Mouse (Mus musculus): ENCODE measurements around the gene Wnk4.

Wnk4 gene

DNA sequence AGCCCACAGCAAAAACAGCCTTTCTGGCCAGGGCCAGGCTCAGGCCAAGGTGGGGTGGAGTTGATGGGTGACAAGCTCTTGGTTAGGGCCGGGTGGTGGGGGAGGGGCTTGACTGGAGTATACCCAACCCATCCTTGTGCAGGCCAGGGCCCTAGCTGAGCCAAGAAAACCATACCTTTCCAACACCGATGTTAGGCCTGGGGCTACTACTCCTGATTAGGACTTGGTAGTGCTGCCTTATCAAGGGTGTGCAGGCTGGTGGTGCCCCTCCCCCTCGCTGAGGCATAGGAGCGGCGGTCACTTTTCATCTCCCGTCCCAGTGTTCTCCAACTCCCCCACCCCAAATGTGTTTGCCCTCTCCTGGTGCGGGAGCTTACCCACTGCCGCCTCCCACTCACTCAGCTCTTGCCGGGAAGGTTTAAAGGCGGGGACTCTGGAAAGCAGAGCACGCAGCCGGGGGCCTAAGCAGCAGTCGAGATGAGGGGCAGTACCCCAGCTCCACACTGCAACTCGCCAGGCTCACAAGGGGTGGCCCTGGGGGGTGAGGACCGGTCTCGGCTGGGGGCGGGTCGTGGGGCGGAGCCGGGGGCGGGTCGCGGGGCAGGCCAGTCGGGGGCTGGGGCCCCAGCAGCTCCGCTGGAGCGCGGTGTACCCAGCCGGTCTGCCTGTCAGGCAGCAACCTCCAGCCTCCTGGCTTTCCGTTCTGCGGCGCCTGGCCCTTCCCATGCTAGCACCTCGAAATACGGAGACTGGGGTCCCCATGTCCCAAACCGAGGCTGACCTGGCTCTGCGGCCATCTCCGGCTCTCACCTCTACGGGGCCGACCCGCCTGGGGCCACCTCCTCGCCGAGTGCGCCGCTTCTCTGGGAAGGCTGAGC is at the start of gene Wnk4:
Gene Wnk4 (plus strand): TSS at position 620 of the 878 bp plus-strand sequence.
- DNase-seq: peak; percentile 91

GRCm38 (mm10) chr11:101211970-101212369 is 48.4 kb upstream of the Wnk4 start:
- peak; percentile 27 for DNase-seq

- no peak for DNase-seq
Observed at GRCm38 (mm10) chr11:101216936-101217335, 43.4 kb upstream of the Wnk4 start.

GRCm38 (mm10) chr11:101218436-101219055 is 41.8 kb upstream of the Wnk4 start:
- no peak for DNase-seq

GRCm38 (mm10) chr11:101220853-101221252 is 39.5 kb upstream of the Wnk4 start:
- no peak for DNase-seq

DNA sequence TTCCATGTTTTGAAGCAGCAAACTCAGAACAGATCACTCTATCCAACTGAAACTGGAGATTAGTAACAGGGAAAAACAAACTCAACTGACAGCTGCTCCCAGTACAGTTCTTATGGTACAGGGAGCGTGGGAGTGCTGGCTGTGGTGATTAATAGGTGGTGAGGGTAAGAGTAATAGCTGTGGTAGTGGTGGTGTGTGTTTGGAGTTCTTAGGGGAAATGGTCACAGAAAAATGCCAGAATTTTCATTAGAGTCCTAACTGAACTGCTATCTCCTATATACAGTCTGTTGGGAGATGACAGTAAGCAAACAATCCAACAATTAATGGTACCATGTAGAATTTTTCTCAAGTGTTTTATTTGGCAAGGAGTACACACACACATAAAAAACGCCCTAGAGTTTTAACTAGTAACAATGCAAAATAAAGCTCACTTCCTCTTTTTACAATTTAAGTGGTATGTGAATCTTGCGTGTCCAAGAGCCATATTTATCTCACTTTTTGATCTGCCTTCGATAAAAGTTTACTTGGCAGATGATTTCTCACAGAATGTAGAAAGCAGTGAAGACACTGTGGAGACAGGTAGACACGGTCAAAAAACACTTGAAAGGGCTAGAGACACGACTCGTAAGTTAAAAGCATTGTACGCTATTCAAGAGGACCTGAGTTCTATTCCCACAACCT is 38.9 kb upstream of the Wnk4 start:
- DNase-seq: peak; percentile 51

DNA sequence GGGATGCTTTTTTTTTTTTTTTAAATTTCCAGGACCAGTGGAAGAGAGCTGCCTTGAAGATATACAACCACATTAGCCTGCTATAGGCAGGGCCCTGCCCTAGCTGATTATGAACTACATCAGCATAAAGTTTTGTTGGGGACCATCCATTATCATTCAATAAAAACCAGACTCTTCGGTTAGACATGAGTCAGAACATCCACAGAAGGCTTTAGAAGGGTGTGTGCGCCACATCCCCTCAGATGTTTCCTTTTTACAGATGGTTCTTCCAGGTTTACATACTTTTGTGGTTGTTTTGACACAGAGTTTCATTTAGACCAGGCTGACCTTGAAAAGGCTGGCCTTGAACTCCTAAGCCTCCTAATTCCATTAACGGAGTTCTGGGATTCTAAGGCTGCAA is 36.0 kb upstream of the Wnk4 start:
- no peak for DNase-seq

DNA sequence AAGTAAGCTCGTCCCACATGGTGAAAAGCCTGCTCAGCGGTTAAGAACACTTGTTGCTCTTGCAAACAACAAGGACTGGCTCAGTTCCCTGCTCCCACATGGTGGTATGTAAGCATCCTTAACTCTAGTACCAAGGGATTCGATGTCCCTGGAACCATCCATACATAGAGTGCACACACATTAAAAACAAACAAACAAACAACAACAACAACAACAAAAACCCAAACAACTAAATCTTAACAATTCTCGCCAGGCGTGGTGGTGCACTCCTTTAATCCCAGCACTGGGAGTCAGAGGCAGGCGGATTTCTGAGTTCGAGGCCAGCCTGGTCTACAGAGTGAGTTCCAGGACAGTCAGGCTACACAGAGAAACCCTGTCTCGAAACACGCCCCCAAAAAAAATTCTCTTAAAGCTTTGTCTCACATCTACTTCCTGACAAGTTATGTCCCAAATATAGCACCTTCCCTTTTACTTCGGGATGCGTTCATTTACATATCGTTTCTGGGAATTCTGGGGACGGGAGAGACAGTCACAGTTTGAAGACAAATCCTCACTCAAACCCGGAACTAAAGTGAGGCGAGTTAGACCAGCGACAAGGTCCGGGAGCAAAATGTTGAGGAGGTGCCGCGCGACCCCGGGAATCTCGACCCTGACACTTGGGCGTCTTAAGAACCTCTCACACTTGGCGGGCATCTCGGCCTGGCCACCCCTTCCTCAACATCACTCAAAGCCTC is 34.9 kb upstream of the Wnk4 start:
- DNase-seq: no peak

DNA sequence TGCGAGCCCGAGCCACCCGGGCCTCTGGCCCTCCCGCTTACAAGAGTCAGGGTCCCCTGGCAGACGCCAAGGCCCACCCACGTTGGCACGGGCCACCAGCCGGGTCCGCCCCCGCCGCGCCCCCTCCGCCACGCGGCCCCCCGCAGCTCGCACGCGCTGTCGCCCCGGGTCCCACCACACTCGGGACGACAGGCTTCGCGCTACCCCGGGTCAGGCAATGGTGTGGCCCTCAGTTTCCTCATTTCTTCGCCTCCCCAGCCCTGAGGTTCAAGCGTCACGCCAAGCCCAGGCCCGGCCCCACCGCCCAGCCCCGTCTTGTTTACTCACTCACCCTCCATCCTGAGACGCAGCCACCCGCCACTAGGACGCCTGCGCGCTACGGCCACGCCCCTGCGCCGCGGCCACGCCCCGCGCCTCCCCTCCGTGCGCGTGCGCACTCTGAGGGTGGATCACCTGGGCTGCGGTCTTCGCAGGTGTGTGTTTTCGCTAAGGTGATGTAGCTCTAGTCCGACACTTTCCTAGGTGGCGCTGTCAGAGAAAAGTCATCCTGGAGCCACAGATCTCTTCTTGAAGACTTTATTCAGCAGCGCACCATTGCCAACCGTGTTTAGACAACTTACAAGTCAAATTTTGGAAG is 34.2 kb upstream of the Wnk4 start, which contains the start of gene Ezh1:
Gene Ezh1 (minus strand): TSS at position 399 of the 637 bp plus-strand sequence.
- peak; percentile 95 for DNase-seq

- peak; percentile 61 for DNase-seq
Observed at GRCm38 (mm10) chr11:101229361-101229900, 30.9 kb upstream of the Wnk4 start.

DNA sequence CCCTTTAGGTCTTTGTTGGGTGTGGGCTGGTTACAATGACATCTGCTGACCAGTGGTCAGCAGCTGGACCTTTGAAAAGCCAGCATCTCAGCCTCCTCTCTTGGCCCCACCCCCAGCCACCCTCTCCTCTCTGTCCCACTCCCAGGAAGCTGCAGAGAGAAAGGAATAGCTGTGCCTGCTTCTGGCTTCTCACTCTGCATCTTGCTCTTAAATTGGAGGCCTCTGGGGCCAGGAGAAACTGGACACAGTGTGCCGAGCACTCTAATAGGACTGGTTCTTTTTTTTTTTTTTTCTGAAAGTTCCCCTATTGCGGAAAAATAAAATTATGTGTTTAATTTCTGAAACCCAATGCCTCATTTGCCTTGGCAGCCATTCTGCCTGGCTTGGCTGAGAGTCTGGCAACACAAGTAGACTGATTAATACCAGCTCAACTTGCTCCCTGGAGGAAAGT is 30.3 kb upstream of the Wnk4 start:
- peak; percentile 56 for DNase-seq

DNA sequence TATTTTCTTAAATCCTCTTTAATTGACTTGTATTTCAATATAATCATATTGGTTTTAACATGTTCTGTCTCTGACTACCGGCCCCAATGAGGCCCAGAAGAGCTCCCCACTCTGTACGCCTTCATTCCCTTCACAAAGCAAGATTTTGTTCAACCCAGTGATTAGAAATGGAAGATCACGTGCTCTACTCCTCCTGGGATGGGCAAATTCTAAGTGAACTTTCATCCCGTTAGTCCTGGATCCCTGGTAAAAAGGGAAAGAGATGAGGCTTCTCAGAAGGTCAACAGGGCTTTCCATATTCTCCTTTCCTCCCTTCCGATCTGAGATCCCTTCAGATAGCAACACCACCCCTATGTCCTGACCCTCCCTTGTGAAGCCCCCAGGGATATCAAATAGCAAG is 29.8 kb upstream of the Wnk4 start:
- DNase-seq: no peak

DNA sequence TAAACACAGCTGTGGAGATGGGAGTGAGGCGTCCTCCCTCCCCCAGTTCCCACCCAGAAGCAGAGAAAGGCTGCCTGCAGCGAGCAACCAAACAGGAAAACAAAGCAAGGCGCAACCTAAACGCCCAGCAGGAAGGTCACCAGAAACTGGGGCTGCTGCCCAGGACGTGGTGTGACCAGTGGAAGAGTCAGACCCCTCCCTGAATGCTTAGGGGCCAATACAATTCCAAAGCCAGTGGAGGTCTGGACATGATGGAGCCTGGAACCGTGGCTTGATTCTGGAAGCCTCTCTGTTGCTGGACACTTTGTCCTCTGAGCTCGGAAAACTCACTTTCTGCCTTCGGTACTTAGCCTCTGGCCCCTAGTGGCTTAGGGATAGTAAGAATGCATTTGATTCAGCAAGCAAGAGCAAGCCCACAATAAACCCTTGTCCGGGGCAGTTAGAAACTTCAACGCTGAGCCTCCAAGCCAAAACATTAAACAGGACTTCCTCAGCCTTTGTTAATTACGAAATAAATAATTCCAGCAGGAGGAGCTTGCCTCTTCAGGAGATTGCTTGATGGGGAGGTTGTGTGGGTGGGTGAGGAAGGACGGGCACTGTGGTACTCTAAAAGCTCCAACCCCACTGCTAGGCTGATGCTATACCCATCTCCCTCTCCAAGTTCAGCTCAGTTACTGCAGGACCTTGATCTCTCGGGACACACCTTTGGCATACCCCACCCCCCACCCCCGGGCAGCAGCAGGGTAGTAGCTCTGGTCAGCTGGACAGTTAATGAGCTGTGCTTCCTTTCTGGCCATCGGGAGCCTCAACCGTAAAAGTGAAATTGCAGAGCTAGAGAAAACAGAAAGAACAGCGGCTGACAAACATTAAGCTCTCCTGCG is 29.1 kb upstream of the Wnk4 start:
- peak; percentile 79 for DNase-seq

DNA sequence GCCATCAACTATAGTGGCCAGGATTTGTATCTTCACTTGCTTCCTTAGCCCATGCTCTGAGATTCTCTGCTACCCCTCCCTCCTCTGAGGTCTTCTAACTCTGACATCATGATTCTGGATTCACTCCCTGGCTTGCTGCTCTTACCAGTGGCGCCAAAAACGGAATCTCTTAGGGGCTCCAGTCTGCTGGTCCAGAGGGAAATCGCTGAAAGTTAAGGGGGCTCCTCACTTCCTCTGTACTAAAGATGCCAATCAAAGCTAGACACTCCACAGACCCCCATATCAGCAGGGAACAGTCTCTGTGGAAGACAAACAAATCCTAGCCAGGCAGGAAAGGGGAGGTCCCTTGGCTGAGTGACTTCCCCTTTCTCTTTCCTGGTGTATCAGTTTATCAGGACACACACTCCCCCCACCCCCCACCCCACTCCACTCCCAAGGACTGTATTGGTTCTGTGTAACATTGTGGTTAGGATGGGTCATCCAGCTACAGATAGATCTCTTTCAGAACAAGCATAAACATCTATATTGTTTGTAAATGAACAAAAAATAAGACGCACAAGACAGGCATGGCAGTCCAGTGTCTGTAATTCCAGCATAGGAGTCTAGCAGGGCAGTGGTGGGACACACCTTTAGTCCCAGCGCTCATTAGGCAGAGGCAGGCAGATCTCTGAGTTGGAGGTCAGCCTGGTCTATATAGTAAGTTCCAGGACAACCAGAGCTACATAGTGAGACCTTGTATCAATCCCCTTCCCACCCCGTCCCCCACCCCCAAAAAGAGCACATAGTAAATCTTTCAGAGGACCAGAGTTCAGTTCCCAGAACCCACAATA is 28.1 kb upstream of the Wnk4 start:
- peak; percentile 61 for DNase-seq

- DNase-seq: no peak
Observed at GRCm38 (mm10) chr11:101233240-101233639, 27.1 kb upstream of the Wnk4 start.

GRCm38 (mm10) chr11:101234124-101234523 is 26.2 kb upstream of the Wnk4 start:
- no peak for DNase-seq

DNA sequence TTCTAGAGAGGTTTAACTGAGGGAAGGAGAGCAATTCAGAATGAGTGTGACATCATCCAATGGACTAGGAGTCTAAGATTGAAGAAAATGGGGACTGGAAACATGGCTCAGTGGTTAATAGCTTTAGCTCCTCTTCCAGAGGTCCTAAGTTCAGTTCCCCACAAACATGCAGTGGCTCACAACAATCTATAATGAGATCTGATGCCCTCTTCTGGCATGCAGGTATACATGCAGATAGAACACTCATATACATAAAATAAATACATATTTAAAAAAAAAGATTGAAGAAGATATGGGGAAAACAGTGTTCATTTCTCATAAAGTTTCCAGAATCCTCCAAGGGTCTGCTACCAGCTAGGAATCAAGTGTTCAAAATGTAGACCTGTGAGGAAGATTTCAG is 24.9 kb upstream of the Wnk4 start:
- no peak for DNase-seq

GRCm38 (mm10) chr11:101236782-101237181 is 23.6 kb upstream of the Wnk4 start:
- DNase-seq: no peak

DNA sequence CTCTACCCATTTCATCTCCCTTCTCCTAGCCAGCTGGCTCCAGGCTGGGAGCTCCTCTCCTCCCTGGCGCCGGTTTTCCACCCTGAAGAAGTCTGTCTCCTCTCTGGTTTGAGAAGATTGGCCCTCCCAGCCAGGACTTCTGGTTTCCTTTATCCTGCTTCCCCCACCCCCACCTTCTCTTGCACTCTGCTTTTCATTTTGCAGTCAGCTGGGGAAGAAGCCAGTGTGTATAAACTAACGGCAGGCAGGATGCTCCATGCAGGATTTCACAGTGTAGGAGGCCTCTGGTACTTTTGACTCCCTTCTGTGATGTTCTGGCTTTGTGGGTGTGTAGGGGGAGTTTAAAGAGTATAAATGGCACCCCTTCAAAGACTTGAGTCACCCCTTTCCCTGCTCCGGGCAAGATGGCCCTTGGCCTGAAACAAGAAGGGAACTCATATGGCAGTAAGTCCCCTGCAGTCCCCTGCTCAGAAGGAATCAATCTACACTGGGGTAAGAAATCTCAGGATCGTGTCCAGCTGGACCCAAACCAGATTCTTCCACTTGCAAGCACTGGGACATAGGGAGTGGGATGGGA is 22.2 kb upstream of the Wnk4 start:
- peak; percentile 54 for DNase-seq

- peak; percentile 75 for DNase-seq
Observed at GRCm38 (mm10) chr11:101245071-101245470, 15.3 kb upstream of the Wnk4 start.

All from kidney, postnatal 10 days (tissue).